Mouse (Mus musculus): Measurements from ENCODE around the gene Napepld. TPM values are rescaled to one million over a fixed set of nuclear protein-coding genes. Genes with fewer than 3 reads are reported as not detected.

Napepld gene
- polyA plus RNA-seq, 1 experiment from 2014 or later = 6.3 TPM

DNA sequence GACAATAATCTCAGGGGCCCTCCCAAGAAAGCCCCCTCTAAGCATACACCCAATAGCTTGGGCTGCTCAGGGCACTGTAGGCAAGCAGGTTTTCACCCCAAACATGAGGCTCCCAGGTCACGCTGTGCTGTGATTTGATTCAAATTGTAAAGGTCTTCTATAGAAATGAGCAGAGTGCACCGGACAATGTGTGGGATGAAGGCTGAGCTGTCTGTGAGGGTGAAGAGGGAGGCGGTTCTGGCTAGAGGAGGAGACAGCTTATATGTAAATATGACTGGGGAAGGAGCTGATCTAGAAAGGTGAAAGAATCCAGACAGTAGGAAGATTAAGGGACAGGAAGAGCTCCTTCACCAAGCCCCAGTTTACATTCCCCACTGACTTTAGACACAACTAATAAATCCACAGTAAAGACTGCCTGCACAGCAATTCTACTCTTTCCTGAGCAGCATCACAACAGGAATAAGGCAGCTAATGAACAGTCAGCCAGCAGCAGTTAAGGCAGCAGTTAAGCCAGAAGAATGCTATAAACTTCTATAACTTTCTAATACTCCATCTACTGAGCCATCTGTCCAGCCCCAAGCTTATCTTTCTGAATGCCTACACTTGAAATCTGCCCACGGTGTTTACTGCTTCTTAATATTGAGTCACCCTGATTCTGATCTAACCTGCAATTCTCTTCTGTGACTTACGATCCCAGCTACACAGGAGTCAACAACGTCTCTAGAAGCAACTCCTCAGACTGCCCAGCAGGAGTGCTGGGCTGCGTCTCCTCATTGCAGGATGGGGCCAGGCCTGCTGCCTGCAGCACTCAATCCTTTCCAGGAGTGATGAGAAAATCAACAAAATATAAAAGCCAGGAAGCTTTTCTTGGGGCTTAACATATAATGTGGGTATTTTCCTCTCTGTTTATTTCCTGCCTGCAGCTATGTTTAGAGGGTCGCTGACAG lies 33.7 kb downstream of the Napepld start:
- peaks cover 13% of the 10 kb centered on the region for H3K36me3 ChIP-seq (ENCODE audit: control insufficient read depth, insufficient read depth)
- no peak for ATAC-seq (replicated peaks; ENCODE audit: extremely low read depth, insufficient read depth, low FRiP score)
- no peak overlapping the region for H3K4me3 ChIP-seq (ENCODE audit: low read length)
- H3K27ac ChIP-seq (ENCODE audit: low read length) = no peak overlapping the region
- H3K9me3 ChIP-seq (replicated peaks; ENCODE audit: control insufficient read depth, low read length) = no peaks in the 10 kb centered on the region
- H3K4me2 ChIP-seq (ENCODE audit: low read depth, low read length) = no peak overlapping the region
- H3K4me1 ChIP-seq (ENCODE audit: control insufficient read depth, insufficient read depth, low read length) = no peaks in the 10 kb centered on the region
- H3K9ac ChIP-seq (ENCODE audit: low read length) = no peak overlapping the region
- 61% methylated on average over 8 of the region's 8 CpGs for WGBS
- H3K27me3 ChIP-seq (ENCODE audit: control insufficient read depth, insufficient read depth, low read length) = no peaks in the 10 kb centered on the region

DNA sequence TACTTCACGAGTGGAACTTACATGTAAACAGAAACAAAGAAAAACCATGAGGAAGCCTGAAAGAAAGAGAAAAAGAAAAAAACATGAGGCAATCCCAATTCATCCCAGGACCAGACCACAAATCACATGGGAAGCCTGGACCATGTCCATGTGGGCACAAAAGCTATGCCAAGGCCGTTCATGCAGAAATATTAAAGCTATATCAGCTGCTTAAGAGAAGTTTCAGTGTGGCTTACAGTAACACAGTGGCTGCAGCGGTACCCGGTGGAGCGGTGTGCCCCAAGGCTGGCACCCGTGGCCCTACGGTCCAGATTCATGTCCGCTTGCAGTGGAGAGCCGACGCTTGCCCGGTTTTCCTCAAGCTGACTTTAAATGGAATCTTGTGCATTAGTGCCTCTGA lies 38.1 kb downstream of the Napepld start:
- Histone ChIP-seq H3K9me3 (replicated peaks; ENCODE audit: control insufficient read depth, low read length) (no peaks in the 10 kb centered on the region), H3K4me3 (ENCODE audit: low read length) (no peak overlapping the region), H3K9ac (ENCODE audit: low read length) (no peak overlapping the region), H3K4me1 (ENCODE audit: control insufficient read depth, insufficient read depth, low read length) (peaks cover 4% of the 10 kb centered on the region), H3K36me3 (ENCODE audit: control insufficient read depth, insufficient read depth) (peaks cover 23% of the 10 kb centered on the region), H3K27ac (ENCODE audit: low read length) (no peak overlapping the region), H3K27me3 (ENCODE audit: control insufficient read depth, insufficient read depth, low read length) (no peaks in the 10 kb centered on the region), H3K4me2 (ENCODE audit: low read depth, low read length) (no peak overlapping the region)
- ATAC-seq (replicated peaks; ENCODE audit: extremely low read depth, insufficient read depth, low FRiP score) = no peak
- WGBS = 94% methylated on average over 11 of the region's 11 CpGs

DNA sequence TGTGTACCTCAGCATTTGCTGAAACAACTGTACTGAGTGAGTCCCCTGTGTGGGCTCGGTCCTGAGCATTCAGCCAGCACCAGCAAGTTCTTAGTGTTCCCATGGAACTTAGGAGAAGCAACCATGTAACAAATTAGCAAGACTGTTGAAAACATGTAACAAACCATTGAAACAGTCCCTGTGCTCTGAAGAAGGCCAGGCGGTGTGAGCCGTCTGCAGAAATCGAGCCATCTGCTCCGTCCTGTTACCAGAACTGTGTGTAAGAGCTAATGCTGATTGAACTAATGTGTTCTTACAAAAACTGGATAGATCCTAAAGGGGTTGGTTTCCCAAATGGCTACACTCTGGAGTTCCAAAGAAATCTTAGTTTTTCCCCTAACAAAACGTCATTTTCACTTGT lies 40.3 kb downstream of the Napepld start:
- 89% methylated on average over 6 of the region's 6 CpGs for WGBS
- H3K27ac ChIP-seq (ENCODE audit: low read length) = no peak overlapping the region
- peaks cover 4% of the 10 kb centered on the region for H3K4me1 ChIP-seq (ENCODE audit: control insufficient read depth, insufficient read depth, low read length)
- no peak overlapping the region for H3K9ac ChIP-seq (ENCODE audit: low read length)
- H3K4me3 ChIP-seq (ENCODE audit: low read length) = no peak overlapping the region
- no peaks in the 10 kb centered on the region for H3K27me3 ChIP-seq (ENCODE audit: control insufficient read depth, insufficient read depth, low read length)
- H3K36me3 ChIP-seq (ENCODE audit: control insufficient read depth, insufficient read depth) = peaks cover 28% of the 10 kb centered on the region
- ATAC-seq (replicated peaks; ENCODE audit: extremely low read depth, insufficient read depth, low FRiP score) = no peak
- H3K9me3 ChIP-seq (replicated peaks; ENCODE audit: control insufficient read depth, low read length) = no peaks in the 10 kb centered on the region
- H3K4me2 ChIP-seq (ENCODE audit: low read depth, low read length) = no peak overlapping the region

DNA sequence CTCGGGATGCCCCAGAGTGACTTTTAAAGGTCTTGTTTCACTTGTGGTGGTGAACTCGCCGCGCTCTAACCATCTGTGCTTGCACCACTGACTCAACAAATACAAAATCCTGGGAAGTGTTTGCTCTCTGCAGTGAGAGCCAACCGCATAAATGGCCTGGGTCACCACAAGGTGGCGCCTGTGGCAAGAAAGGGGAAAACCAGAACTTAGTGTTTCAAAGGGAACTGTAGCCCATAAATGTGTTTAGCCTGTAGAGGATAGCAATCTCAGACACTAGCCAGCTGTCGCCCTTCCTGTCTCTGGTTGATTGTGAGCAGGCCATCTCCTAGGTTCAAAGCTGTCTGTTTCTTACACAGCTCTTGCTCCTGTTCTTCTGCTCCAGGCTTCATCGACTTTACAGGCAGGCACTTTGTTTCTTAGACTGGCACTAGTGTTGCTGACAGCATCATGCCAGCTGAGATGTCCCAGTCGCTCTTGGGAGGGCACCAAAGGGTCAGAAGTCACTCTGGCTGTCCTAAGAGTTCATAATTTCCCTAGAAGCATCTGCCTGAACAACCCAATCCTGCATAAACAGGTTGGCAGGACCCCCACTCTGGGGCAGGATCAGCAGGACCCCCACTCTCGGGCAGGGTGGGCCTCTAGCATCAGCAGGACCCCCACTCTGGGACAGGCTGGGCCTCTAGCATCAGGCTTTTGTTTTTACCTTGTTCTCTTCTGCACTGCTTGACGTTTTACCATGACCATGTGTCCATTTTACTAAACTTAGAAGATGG lies 42.4 kb downstream of the Napepld start:
- Histone ChIP-seq H3K4me2 (ENCODE audit: low read depth, low read length) (no peak overlapping the region), H3K27ac (ENCODE audit: low read length) (no peak overlapping the region), H3K4me1 (ENCODE audit: control insufficient read depth, insufficient read depth, low read length) (peaks cover 4% of the 10 kb centered on the region), H3K9ac (ENCODE audit: low read length) (no peak overlapping the region), H3K9me3 (replicated peaks; ENCODE audit: control insufficient read depth, low read length) (no peaks in the 10 kb centered on the region), H3K36me3 (ENCODE audit: control insufficient read depth, insufficient read depth) (peaks cover 27% of the 10 kb centered on the region), H3K27me3 (ENCODE audit: control insufficient read depth, insufficient read depth, low read length) (no peaks in the 10 kb centered on the region), H3K4me3 (ENCODE audit: low read length) (no peak overlapping the region)
- WGBS = 44% methylated on average over 11 of the region's 11 CpGs
- 0 out of 2 replicates have a peak, but pooled peaks have one; percentile 49 for ATAC-seq (replicated peaks; ENCODE audit: extremely low read depth, insufficient read depth, low FRiP score)

DNA sequence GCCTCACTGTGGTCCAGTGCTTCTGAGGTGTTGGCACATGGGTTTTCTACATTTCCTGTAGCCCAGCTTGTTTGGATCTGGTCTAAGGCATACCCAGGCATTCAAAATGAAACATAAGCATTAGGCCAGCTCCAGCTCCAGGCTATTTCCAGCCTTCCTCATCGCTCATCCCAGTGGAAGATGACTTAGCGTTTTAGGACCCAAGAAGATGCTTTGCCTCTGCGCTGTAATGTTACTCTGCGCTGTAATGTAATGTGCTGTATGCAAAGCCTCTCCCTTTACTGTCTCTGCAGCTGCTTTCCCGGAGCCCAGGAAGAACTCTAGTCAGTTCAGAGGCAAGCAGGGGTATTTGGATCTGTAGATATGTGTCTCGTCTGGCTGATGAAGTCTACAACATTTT lies 43.2 kb downstream of the Napepld start:
- no peak for ATAC-seq (replicated peaks; ENCODE audit: extremely low read depth, insufficient read depth, low FRiP score)
- no peaks in the 10 kb centered on the region for H3K27me3 ChIP-seq (ENCODE audit: control insufficient read depth, insufficient read depth, low read length)
- H3K4me1 ChIP-seq (ENCODE audit: control insufficient read depth, insufficient read depth, low read length) = peaks cover 4% of the 10 kb centered on the region
- 88% methylated on average over 6 of the region's 6 CpGs for WGBS
- H3K4me3 ChIP-seq (ENCODE audit: low read length) = no peak overlapping the region
- H3K27ac ChIP-seq (ENCODE audit: low read length) = no peak overlapping the region
- H3K9ac ChIP-seq (ENCODE audit: low read length) = no peak overlapping the region
- H3K36me3 ChIP-seq (ENCODE audit: control insufficient read depth, insufficient read depth) = peaks cover 19% of the 10 kb centered on the region
- H3K4me2 ChIP-seq (ENCODE audit: low read depth, low read length) = no peak overlapping the region
- no peaks in the 10 kb centered on the region for H3K9me3 ChIP-seq (replicated peaks; ENCODE audit: control insufficient read depth, low read length)

DNA sequence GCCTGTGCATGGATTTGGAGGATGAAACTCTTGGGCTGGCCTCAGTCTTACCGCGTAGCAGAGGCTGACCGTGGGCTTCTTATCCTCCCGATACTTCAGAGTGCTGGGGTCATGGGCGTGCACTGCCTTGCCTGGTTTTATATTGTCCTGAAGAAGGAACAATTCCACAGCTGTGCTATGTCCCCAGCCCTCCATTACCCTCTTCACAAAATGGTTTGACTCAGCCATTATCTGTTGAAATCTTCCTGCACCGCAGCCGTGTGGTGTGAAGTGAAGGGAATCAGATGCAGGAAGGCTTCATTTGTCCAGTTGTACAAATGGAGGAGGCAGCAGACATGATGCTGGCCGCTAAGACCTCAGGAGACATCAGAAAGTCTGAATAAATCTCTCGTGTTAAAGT lies 44.3 kb downstream of the Napepld start:
- Histone ChIP-seq H3K36me3 (ENCODE audit: control insufficient read depth, insufficient read depth) (peaks cover 21% of the 10 kb centered on the region), H3K27me3 (ENCODE audit: control insufficient read depth, insufficient read depth, low read length) (no peaks in the 10 kb centered on the region), H3K27ac (ENCODE audit: low read length) (no peak overlapping the region), H3K4me3 (ENCODE audit: low read length) (no peak overlapping the region), H3K4me1 (ENCODE audit: control insufficient read depth, insufficient read depth, low read length) (peaks cover 4% of the 10 kb centered on the region), H3K9ac (ENCODE audit: low read length) (no peak overlapping the region), H3K9me3 (replicated peaks; ENCODE audit: control insufficient read depth, low read length) (no peaks in the 10 kb centered on the region), H3K4me2 (ENCODE audit: low read depth, low read length) (no peak overlapping the region)
- WGBS = 85% methylated on average over 9 of the region's 9 CpGs
- no peak for ATAC-seq (replicated peaks; ENCODE audit: extremely low read depth, insufficient read depth, low FRiP score)

DNA sequence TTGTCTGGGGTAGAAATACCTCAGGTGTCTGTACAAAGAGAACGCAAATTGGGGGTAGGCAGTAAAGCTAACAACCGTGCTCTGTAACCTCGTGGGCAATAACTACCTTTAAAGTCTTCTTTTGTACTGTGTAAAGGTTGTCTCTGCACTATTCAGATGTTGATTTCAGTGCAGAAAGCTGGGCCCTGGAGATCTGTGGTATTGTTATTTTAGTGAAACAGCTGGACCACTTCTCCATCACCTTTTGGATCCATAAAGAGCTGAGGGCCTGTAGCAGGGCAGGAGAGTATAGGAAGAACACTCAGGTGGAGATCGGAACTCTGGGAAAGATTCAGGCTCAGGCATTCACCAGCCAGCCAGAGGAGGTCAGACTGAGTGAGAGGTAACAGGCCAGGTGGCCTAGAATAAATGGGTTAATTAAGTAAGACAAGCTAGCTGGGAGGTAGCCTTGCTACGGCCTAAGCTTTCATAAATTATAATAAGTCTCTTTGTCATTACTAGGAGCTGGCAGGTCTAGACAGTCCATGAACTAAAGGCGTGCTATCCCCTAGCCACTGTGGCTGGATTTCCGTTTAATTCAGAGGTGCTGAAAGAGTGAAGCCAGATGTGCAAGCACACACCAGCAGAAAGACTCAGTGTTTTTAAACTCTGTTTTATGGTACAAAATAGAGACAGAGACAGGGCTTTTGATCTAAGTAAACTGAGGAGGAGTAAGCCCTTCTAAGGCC lies 49.1 kb downstream of the Napepld start:
- peaks cover 2% of the 10 kb centered on the region for H3K4me1 ChIP-seq (ENCODE audit: control insufficient read depth, insufficient read depth, low read length)
- H3K9ac ChIP-seq (ENCODE audit: low read length) = no peak overlapping the region
- H3K9me3 ChIP-seq (replicated peaks; ENCODE audit: control insufficient read depth, low read length) = no peaks in the 10 kb centered on the region
- H3K27ac ChIP-seq (ENCODE audit: low read length) = no peak overlapping the region
- peaks cover 38% of the 10 kb centered on the region for H3K36me3 ChIP-seq (ENCODE audit: control insufficient read depth, insufficient read depth)
- no peak overlapping the region for H3K4me3 ChIP-seq (ENCODE audit: low read length)
- H3K4me2 ChIP-seq (ENCODE audit: low read depth, low read length) = no peak overlapping the region
- no peaks in the 10 kb centered on the region for H3K27me3 ChIP-seq (ENCODE audit: control insufficient read depth, insufficient read depth, low read length)
- 69% methylated on average over 7 of the region's 7 CpGs for WGBS
- peak; percentile 69 for ATAC-seq (replicated peaks; ENCODE audit: extremely low read depth, insufficient read depth, low FRiP score)

DNA sequence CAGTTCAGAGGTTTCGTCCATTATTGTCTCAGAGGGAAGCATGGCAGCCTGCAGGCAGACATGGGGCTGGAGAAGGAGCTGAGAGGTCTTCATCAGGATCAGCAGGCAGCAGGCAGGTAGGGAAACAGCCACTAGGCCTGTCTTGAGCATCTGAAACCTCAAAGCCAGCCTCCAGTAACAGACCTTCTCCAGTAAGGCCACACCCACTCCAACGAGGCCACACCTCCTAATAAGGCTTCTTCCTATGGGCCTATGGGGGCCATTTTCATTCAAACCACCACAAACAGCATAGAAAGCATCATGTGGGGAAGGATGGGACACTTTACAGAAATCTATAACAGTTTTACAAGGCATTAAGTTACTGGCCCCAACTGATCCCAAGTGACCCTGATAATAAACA lies 50.5 kb downstream of the Napepld start:
- Histone ChIP-seq H3K4me1 (ENCODE audit: control insufficient read depth, insufficient read depth, low read length) (peaks cover 9% of the 10 kb centered on the region), H3K4me2 (ENCODE audit: low read depth, low read length) (no peak overlapping the region), H3K4me3 (ENCODE audit: low read length) (no peak overlapping the region), H3K27me3 (ENCODE audit: control insufficient read depth, insufficient read depth, low read length) (no peaks in the 10 kb centered on the region), H3K9ac (ENCODE audit: low read length) (no peak overlapping the region), H3K27ac (ENCODE audit: low read length) (no peak overlapping the region), H3K9me3 (replicated peaks; ENCODE audit: control insufficient read depth, low read length) (no peaks in the 10 kb centered on the region), H3K36me3 (ENCODE audit: control insufficient read depth, insufficient read depth) (peaks cover 34% of the 10 kb centered on the region)
- 75% methylated on average over 2 of the region's 2 CpGs for WGBS
- ATAC-seq (replicated peaks; ENCODE audit: extremely low read depth, insufficient read depth, low FRiP score) = no peak
